Mouse (Mus musculus) liver, embryonic 15.5 days (tissue): ENCODE measurements around the gene Padi4. TPM values are rescaled to one million over a fixed set of nuclear protein-coding genes. Genes with fewer than 3 reads are reported as not detected.

Source experiments
- ATAC-seq: fragments of 200-750 bp; cut with Nextera tagmentation; 2 replicates; pipeline ENCODE4 v1.8.0; 2017; ENCODE audit warnings: moderate number of reproducible peaks, mild to moderate bottlenecking, moderate library complexity; ENCODE audit not compliant: insufficient read depth
- H3K27ac ChIP-seq: fragments of 300-500 bp; sonication (generic); replicated peaks from 2 replicates; pipeline ENCODE4 v1.5.1; 2015; ENCODE audit warnings: mild to moderate bottlenecking, inconsistent platforms
- H3K27me3 ChIP-seq: fragments of 300-500 bp; sonication (generic); 2 replicates; pipeline ENCODE4 v1.6.1; 2015; ENCODE audit warnings: mild to moderate bottlenecking, inconsistent platforms
- H3K36me3 ChIP-seq: fragments of 300-500 bp; sonication (generic); replicated peaks from 2 replicates; pipeline ENCODE4 v1.6.1; 2015; ENCODE audit warnings: moderate library complexity, mild to moderate bottlenecking, inconsistent platforms
- H3K4me1 ChIP-seq: fragments of 300-500 bp; sonication (generic); replicated peaks from 2 replicates; pipeline ENCODE4 v1.6.1; 2015; ENCODE audit warnings: inconsistent platforms
- H3K4me2 ChIP-seq: fragments of 300-500 bp; sonication (generic); 2 replicates; pipeline ENCODE4 v1.6.1; 2015; ENCODE audit warnings: moderate library complexity, mild to moderate bottlenecking, inconsistent platforms
- H3K4me3 ChIP-seq: fragments of 300-500 bp; sonication (generic); replicated peaks from 2 replicates; pipeline ENCODE4 v1.5.1; 2015; ENCODE audit warnings: mild to moderate bottlenecking, inconsistent platforms
- H3K9ac ChIP-seq: fragments of 300-500 bp; sonication (generic); 2 replicates; pipeline ENCODE4 v1.6.1; 2015; ENCODE audit warnings: moderate library complexity, mild to moderate bottlenecking, inconsistent platforms
- H3K9me3 ChIP-seq: fragments of 300-500 bp; sonication (generic); replicated peaks from 2 replicates; pipeline ENCODE4 v1.6.1; 2016; ENCODE audit warnings: inconsistent platforms
- WGBS: fragments of 180-500 bp; shearing (Covaris S2); methylation state at CpG from one replicate; pipeline ENCODE4 v1.1.7; 2015; ENCODE audit warnings: mixed read lengths; ENCODE audit not compliant: insufficient replicate concordance; 5-methylcytosine and 5-hydroxymethylcytosine counted together
- polyA plus RNA-seq: library from polyadenylated mRNA; unstranded; fragments of >200 nt; fragmentation: Nextera tagmentation; extraction: Ambion mirVana; gene quantifications from 2 replicates; pipeline ENCODE4 v1.2.1, GENCODE M21; 2015

Gene Padi4
- polyA plus RNA-seq, 1 experiment from 2014 or later: 2.8 TPM

- Histone ChIP-seq H3K9me3 (no peaks in the 10 kb centered on the region), H3K27ac (no peak overlapping the region), H3K4me3 (no peak overlapping the region), H3K9ac (no peak overlapping the region), H3K4me2 (no peak overlapping the region), H3K4me1 (peaks cover 11% of the 10 kb centered on the region), H3K36me3 (peaks cover 99% of the 10 kb centered on the region), H3K27me3 (no peaks in the 10 kb centered on the region)
- WGBS: 87% methylated on average over 11 of the region's 11 CpGs
- no peak for ATAC-seq
These were observed 57.0 kb downstream of the Padi4 start for GRCm38 (mm10) chr4:140716994-140717393.

DNA sequence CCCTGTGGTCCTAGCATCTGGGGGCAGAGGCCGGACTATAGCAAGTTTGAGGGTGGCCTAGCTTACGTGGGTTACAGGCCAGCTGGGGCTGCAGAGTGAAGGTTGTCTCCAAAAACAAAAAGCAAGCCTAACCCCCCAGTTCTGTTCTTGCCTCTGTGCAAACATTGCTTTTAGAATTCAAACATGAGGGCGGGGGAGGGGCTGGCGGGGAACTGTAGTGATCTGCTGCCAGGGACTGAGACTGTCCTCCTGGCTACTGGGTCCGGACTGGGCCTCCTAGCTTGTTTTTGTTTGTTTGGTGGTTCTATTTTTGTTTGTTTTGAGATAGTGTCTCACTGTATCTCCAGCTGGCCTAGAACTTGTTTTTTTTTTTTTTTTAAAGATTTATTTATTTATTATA, 59.5 kb downstream of the Padi4 start:
- WGBS: 77% methylated on average over 5 of the region's 5 CpGs
- Histone ChIP-seq H3K27ac (no peak overlapping the region; the same call in 1 of the 2 replicates), H3K4me2 (no peak overlapping the region), H3K27me3 (no peaks in the 10 kb centered on the region), H3K4me3 (no peak overlapping the region), H3K36me3 (peaks cover 99% of the 10 kb centered on the region), H3K9me3 (no peaks in the 10 kb centered on the region), H3K4me1 (peaks cover 9% of the 10 kb centered on the region), H3K9ac (no peak overlapping the region)
- no peak for ATAC-seq

DNA sequence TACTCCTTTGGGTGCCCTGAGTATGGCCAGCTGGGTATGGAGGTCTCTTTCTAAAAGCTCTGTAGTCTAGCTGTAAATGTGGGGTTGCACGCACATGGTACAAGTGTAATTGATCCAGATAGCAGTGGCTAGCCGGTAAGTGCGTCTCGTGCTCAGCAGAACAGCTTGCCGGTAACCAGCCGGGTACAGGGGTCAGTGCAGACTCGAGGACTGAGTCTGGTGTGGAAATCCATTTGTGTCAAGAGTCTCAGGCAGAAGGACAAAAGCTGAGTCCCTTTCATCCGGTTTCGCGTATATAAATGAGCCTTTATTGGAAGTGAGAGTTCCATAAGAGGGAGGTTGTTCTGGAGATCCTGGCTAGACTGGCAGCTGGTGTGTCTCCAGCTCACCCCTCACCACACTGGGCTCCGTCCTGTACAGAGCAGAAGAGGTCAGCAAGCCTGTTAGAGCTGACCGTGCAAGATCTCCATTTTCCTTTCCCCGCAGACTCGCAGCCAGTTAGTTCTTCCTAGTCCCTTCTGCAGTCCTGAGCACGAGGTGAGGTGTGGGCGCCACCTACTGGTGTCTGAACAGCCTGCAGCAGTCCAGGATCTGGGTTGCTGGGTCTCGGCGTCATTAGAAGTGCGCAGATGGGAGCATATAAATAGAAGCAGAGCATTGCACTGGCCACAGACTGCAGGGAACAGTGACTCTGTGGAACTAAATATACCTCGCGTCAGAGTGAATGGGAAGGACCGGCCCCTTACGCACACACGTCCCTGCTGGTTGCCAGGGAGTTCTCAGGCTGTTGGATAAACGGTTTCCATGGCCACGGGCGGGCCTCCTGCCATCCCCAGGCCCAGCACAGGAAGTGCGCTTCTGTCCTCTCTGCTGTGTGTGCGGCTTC, 60.3 kb downstream of the Padi4 start:
- no peak overlapping the region for H3K4me2 ChIP-seq
- no peaks in the 10 kb centered on the region for H3K9me3 ChIP-seq
- H3K27me3 ChIP-seq: no peaks in the 10 kb centered on the region
- H3K36me3 ChIP-seq: peaks cover 99% of the 10 kb centered on the region
- H3K4me1 ChIP-seq: peaks cover 15% of the 10 kb centered on the region
- WGBS: 58% methylated on average over 29 of the region's 29 CpGs
- no peak overlapping the region; the same call in 1 of the 2 replicates for H3K27ac ChIP-seq
- H3K4me3 ChIP-seq: no peak overlapping the region
- ATAC-seq: peak; percentile 48
- no peak overlapping the region for H3K9ac ChIP-seq

DNA sequence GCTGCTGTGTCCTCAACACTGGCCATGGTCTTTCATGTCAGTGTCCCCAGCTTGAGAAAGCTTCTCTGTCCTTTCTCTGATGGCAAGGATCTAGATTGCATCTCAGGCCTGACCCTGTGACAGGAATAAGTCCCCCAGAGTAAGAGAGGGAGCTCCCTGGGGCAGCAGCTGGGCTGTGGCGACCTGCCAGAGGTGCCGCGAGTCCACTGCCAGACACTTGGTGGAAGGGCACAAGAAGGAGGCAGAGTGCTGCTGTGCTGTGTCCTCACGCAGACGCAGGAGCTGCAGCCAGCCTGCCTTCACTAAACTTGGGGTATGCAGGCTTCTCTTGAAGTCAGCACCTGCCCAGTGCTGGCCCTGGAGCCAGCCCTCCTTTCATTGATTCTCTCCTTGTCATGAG, 62.7 kb downstream of the Padi4 start:
- no peaks in the 10 kb centered on the region for H3K9me3 ChIP-seq
- ATAC-seq: no peak
- no peak overlapping the region for H3K4me3 ChIP-seq
- H3K27ac ChIP-seq: no peak overlapping the region
- H3K4me1 ChIP-seq: peaks cover 39% of the 10 kb centered on the region
- peaks cover 99% of the 10 kb centered on the region for H3K36me3 ChIP-seq
- H3K4me2 ChIP-seq: no peak overlapping the region
- 72% methylated on average over 5 of the region's 5 CpGs for WGBS
- H3K9ac ChIP-seq: no peak overlapping the region
- H3K27me3 ChIP-seq: no peaks in the 10 kb centered on the region

GRCm38 (mm10) chr4:140710781-140711180, 63.3 kb downstream of the Padi4 start:
- WGBS: 84% methylated on average over 10 of the region's 10 CpGs
- no peak for ATAC-seq
- peaks cover 44% of the 10 kb centered on the region for H3K4me1 ChIP-seq
- H3K4me2 ChIP-seq: no peak overlapping the region
- H3K9ac ChIP-seq: no peak overlapping the region
- H3K27ac ChIP-seq: no peak overlapping the region
- H3K4me3 ChIP-seq: no peak overlapping the region
- no peaks in the 10 kb centered on the region for H3K9me3 ChIP-seq
- peaks cover 99% of the 10 kb centered on the region for H3K36me3 ChIP-seq
- H3K27me3 ChIP-seq: no peaks in the 10 kb centered on the region

DNA sequence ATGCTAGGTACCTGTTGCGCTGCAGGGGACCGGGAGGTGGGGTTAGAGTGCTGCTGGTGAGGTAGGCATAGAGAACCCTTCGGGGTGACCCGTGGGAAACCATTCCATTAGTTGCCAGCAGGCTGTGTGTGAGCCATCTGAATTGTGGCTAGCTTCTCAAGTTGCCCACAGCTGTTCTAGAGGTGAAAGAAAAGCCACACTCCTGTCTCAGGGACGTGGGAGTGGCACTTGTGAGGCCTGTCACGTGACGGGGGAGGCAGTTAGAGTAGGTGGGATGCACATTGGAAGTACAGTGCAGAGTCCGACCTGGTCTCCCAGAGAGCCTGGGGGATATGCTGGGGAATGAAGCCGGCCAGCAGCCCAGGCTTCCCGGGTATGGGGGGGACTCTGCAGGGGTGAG, 64.4 kb downstream of the Padi4 start:
- peaks cover 100% of the 10 kb centered on the region for H3K36me3 ChIP-seq
- no peak overlapping the region for H3K4me3 ChIP-seq
- H3K4me1 ChIP-seq: peaks cover 56% of the 10 kb centered on the region
- H3K27ac ChIP-seq: no peak overlapping the region
- ATAC-seq: no peak
- 84% methylated on average over 10 of the region's 10 CpGs for WGBS
- no peak overlapping the region for H3K4me2 ChIP-seq
- no peaks in the 10 kb centered on the region for H3K27me3 ChIP-seq
- H3K9ac ChIP-seq: no peak overlapping the region
- H3K9me3 ChIP-seq: no peaks in the 10 kb centered on the region

- H3K27ac ChIP-seq: no peak overlapping the region
- peaks cover 100% of the 10 kb centered on the region for H3K36me3 ChIP-seq
- no peak overlapping the region for H3K9ac ChIP-seq
- 84% methylated on average over 7 of the region's 7 CpGs for WGBS
- H3K9me3 ChIP-seq: no peaks in the 10 kb centered on the region
- H3K4me1 ChIP-seq: peaks cover 57% of the 10 kb centered on the region
- no peak overlapping the region for H3K4me3 ChIP-seq
- H3K4me2 ChIP-seq: no peak overlapping the region
- no peaks in the 10 kb centered on the region for H3K27me3 ChIP-seq
- no peak for ATAC-seq
These were observed 64.9 kb downstream of the Padi4 start for GRCm38 (mm10) chr4:140709111-140709510.

- Histone ChIP-seq H3K4me2 (no peak overlapping the region), H3K27me3 (no peaks in the 10 kb centered on the region), H3K9me3 (no peaks in the 10 kb centered on the region), H3K4me3 (no peak overlapping the region), H3K36me3 (peaks cover 95% of the 10 kb centered on the region), H3K27ac (no peak overlapping the region), H3K9ac (no peak overlapping the region), H3K4me1 (peaks cover 62% of the 10 kb centered on the region)
- 72% methylated on average over 18 of the region's 18 CpGs for WGBS
- ATAC-seq: no peak
These were observed 65.6 kb downstream of the Padi4 start for GRCm38 (mm10) chr4:140708297-140708927.

DNA sequence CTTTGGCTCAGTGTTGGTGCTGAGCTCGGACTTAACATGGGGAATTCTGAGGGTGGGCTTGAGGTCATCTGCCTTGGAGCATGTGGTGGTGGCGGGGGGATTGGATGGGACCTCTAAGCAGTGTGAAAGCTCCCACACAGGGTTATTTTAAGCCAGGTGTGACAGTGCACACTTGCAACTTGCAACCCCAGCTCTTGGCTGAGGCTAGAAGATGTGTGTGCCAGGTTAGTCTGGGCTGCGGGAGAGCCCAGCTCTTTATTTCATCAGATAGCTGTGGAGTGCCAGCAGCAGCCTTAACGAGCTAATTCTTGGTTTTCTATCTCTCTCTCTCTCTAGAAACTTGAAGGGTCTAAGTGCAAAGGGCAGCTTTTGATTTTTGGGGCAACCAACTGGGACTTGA, 66.4 kb downstream of the Padi4 start:
- 69% methylated on average over 4 of the region's 4 CpGs for WGBS
- no peak for ATAC-seq
- H3K36me3 ChIP-seq: peaks cover 87% of the 10 kb centered on the region
- peaks cover 65% of the 10 kb centered on the region for H3K4me1 ChIP-seq
- H3K27me3 ChIP-seq: no peaks in the 10 kb centered on the region
- H3K4me2 ChIP-seq: no peak overlapping the region
- no peak overlapping the region for H3K4me3 ChIP-seq
- no peaks in the 10 kb centered on the region for H3K9me3 ChIP-seq
- no peak overlapping the region for H3K9ac ChIP-seq
- no peak overlapping the region for H3K27ac ChIP-seq

- Histone ChIP-seq H3K27ac (peak overlapping the region; percentile 89), H3K9ac (peak overlapping the region; percentile 99), H3K4me3 (peak overlapping the region; percentile 96), H3K4me1 (peaks cover 84% of the 10 kb centered on the region), H3K36me3 (peaks cover 53% of the 10 kb centered on the region), H3K27me3 (no peaks in the 10 kb centered on the region), H3K9me3 (no peaks in the 10 kb centered on the region), H3K4me2 (peak overlapping the region; percentile 90)
- WGBS: 41% methylated on average over 4 of the region's 4 CpGs
- ATAC-seq: no peak
These were observed 69.9 kb downstream of the Padi4 start for GRCm38 (mm10) chr4:140704166-140704565.

DNA sequence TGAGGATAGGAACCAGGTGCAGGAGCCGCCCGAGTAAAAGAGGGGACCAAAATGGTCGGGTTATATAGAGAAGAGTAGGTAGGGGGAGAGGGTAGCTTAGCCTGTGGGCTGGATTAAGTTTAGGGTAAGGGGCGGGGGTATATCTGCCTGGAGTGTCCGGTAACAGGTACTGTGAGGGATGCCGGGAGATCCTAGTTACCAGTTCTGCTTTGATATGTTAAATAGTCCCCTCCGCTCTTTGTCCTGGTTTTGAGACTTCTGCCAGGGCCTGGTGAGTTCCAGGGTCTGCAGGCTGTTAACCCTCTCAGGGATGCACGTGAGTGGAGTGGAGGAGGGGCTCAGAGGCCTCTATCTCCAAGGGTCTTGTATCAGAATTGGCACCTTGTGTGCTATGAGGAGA, 70.4 kb downstream of the Padi4 start:
- ATAC-seq: no peak
- peaks cover 84% of the 10 kb centered on the region for H3K4me1 ChIP-seq
- 23% methylated on average over 8 of the region's 8 CpGs for WGBS
- H3K27ac ChIP-seq: peak overlapping the region; percentile 89
- no peaks in the 10 kb centered on the region for H3K27me3 ChIP-seq
- peak overlapping the region; percentile 96 for H3K4me3 ChIP-seq
- no peaks in the 10 kb centered on the region for H3K9me3 ChIP-seq
- H3K36me3 ChIP-seq: peaks cover 47% of the 10 kb centered on the region
- H3K4me2 ChIP-seq: peak overlapping the region; percentile 90
- peak overlapping the region; percentile 99 for H3K9ac ChIP-seq
